Mouse (Mus musculus) skeletal muscle tissue, postnatal 0 days (tissue): Measurements from ENCODE around the gene Pde8a. TPM values are rescaled to one million over a fixed set of nuclear protein-coding genes. Genes with fewer than 3 reads are reported as not detected.

Experiments used
- polyA plus RNA-seq: library from polyadenylated mRNA; unstranded; fragments of >200 nt; fragmentation: Nextera tagmentation; extraction: Ambion mirVana; gene quantifications from 2 replicates; pipeline ENCODE4 v1.2.1, GENCODE M21; 2015

The Pde8a gene
- polyA plus RNA-seq, result 4.0 and 4.8 TPM in 2 replicates

GRCm38 (mm10) chr7:81213347-81214152 lies at the start of gene Pde8a:
TSS of gene Pde8a (plus strand) at chr7:81213596.

DNA sequence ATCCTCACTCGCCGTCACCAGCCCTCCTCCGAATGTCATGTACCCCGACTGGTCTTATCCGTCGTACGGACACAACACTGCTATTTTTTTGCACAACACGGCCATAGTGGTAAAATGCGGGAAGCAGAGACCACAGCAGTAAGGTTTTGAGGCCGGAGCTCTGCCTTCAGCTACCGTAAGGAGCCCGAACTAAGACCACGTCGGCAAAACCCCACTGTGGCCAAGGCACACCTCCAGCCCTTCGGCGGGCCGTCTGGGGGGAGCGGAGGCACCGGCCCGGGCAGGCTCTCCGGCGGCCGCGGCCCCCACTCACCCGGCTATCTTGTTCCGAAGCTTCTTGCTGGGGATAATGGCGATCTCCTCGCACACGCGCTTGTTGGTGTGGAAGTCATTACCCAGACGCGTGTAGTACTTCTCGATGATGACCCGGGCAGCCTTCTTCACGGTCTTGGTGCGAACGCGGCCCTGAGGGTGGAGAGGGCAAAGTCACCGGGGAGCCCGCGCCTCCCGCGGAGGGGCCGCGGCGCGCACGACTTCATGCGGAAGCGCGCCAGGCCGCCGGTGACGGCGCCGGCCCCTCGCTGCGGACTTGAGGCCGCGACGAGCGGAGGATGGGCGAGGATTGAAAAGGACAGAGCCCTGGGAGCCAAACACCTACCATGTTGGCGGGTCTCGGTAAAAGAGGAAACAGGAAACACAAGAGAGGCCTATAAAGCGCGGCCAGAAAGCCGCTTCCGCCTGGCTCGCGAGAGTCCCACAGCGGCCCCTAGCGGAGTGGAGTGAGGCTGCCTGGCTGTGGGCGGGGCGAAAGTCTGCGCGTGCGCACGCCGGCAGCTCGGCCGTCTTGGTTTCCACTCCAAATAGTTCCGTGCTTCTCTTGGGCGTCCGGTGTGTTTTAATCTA lies 131.4 kb downstream of the Pde8a start, which contains the start of gene Rps17:
Rps17 (minus strand) TSS at position 711 of the 903 bp plus-strand sequence.

Other genes starting within 250 kb of the Pde8a start
- 5.1 and 5.2 TPM in 2 replicates for gene Zfp592, start 219.9 kb upstream of the Pde8a start, polyA plus RNA-seq
- gene Alpk3, start 156.0 kb upstream of the Pde8a start, polyA plus RNA-seq, result 27.6 and 37.8 TPM in 2 replicates
- gene Slc28a1, start 98.8 kb upstream of the Pde8a start, polyA plus RNA-seq, result 0.06 and 0.11 TPM in 2 replicates
- gene Rps17, start 131.7 kb downstream of the Pde8a start, polyA plus RNA-seq, result 757 and 815 TPM in 2 replicates
- gene Cpeb1, start 241.9 kb downstream of the Pde8a start, polyA plus RNA-seq, result 0.96 and 1.7 TPM in 2 replicates